Mouse (Mus musculus) ES-E14 (cell line): ENCODE results near the gene Dock3.

ENCODE experiments used
- CHD2 ChIP-seq: IDR thresholded peaks from 2 replicates; pipeline ENCODE4 v1.6.1; 2014; ENCODE audit warnings: mild to moderate bottlenecking, low read depth, low read length, inconsistent platforms
- HCFC1 ChIP-seq: IDR thresholded peaks from 2 replicates; pipeline ENCODE4 v1.6.1; 2012; ENCODE audit warnings: low read length, inconsistent platforms, borderline replicate concordance; ENCODE audit not compliant: insufficient read depth
- MAFK ChIP-seq: IDR thresholded peaks from 2 replicates; pipeline ENCODE4 v1.6.1; 2014; ENCODE audit warnings: mild to moderate bottlenecking, low read depth, low read length, inconsistent platforms; ENCODE audit not compliant: insufficient read depth
- ZNF384 ChIP-seq: IDR thresholded peaks from 2 replicates; pipeline ENCODE4 v1.6.1; 2012; ENCODE audit warnings: low read depth, low read length, inconsistent platforms

DNA sequence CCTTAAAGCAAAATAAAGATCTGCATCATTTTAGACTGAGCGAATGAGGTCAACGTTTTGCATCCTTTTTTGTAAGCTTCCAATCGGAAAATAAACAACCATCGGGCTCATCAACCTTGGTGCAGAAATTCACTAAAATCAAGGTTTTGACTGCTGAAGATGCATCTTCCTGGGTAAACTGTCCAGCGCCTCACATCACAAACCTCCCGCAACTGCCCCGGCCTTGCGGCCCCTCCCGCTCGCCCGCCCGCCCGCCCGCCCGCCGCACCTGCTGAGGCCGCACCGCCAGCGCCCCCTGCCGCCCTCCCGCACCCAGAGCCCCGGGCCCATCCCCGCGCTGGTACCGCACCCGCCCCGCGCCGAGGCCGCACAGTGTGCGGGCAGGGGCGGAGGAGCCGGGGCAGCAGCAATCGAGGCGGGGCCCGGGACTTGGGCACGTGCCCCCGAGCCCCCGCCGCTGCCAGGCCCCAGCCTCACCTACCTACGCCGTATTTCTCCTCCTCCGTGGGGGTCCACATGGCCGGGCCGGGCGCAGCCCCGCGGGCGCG is 644 bp downstream of the Dock3 start:
- TF ChIP-seq MAFK (no peak), ZNF384 (no peak), CHD2 (no peak), HCFC1 (no peak)
